Mouse (Mus musculus) neural tube, embryonic 15.5 days (tissue): ENCODE results near the gene Gm10837. TPM values are rescaled to one million over a fixed set of nuclear protein-coding genes. Genes with fewer than 3 reads are reported as not detected.
A peak's percentile ranks its signal among the peaks of the same experiment; 100 is the strongest.

Source experiments
- ATAC-seq: fragments of 200-750 bp; cut with Nextera tagmentation; 2 replicates; pipeline ENCODE4 v1.8.0; 2017; ENCODE audit warnings: mild to moderate bottlenecking, moderate TSS enrichment, moderate library complexity; ENCODE audit not compliant: low FRiP score
- H3K27ac ChIP-seq: fragments of 300-500 bp; sonication (generic); replicated peaks from 2 replicates; pipeline ENCODE4 v1.5.1; 2015; ENCODE audit warnings: mild to moderate bottlenecking, inconsistent platforms
- H3K27me3 ChIP-seq: fragments of 300-500 bp; sonication (generic); replicated peaks from 2 replicates; pipeline ENCODE4 v1.6.1; 2015; ENCODE audit warnings: inconsistent platforms
- H3K36me3 ChIP-seq: fragments of 300-500 bp; sonication (generic); 2 replicates; pipeline ENCODE4 v1.6.1; 2015; ENCODE audit warnings: inconsistent platforms
- H3K4me1 ChIP-seq: fragments of 300-500 bp; sonication (generic); 2 replicates; pipeline ENCODE4 v1.6.1; 2015; ENCODE audit warnings: inconsistent platforms
- H3K4me2 ChIP-seq: fragments of 300-500 bp; sonication (generic); 2 replicates; pipeline ENCODE4 v1.6.1; 2015; ENCODE audit warnings: inconsistent platforms, mild to moderate bottlenecking, moderate library complexity
- H3K4me3 ChIP-seq: fragments of 300-500 bp; sonication (generic); replicated peaks from 2 replicates; pipeline ENCODE4 v1.5.1; 2015; ENCODE audit warnings: mild to moderate bottlenecking, inconsistent platforms
- H3K9ac ChIP-seq: fragments of 300-500 bp; sonication (generic); replicated peaks from 2 replicates; pipeline ENCODE4 v1.6.1; 2015; ENCODE audit warnings: mild to moderate bottlenecking, inconsistent platforms
- H3K9me3 ChIP-seq: fragments of 300-500 bp; sonication (generic); replicated peaks from 2 replicates; pipeline ENCODE4 v1.6.1; 2016; ENCODE audit warnings: inconsistent platforms
- WGBS: fragments of 180-500 bp; shearing (Covaris S2); methylation state at CpG from one replicate; pipeline ENCODE4 v1.1.7; 2015; ENCODE audit warnings: mixed read lengths; 5-methylcytosine and 5-hydroxymethylcytosine counted together
- polyA plus RNA-seq: library from polyadenylated mRNA; unstranded; fragments of >200 nt; fragmentation: Nextera tagmentation; extraction: Ambion mirVana; gene quantifications from 2 replicates; pipeline ENCODE4 v1.2.1, GENCODE M21; 2015

Gm10837 gene
- polyA plus RNA-seq, 1 experiment from 2014 or later, result 0.23 TPM

DNA sequence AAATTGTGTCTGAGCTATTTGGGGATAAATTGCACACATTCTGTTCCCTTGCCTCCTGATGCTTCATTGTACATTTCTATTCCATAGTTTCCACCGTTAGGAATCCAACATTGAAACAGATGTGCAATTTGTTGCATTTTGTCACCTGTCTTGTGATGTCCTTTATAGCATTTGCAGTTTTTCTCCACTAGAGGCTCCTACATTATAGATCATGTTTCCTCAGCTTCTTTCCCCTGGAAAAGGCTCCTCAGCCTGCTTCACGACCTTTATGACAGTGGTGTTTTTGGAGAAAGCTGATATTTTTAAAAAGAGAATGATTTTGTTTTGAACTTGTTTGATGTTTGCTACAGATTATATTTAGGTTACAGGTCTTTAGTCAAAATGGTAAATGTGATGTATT lies 18.7 kb downstream of the Gm10837 start:
- Histone ChIP-seq H3K9ac (no peak overlapping the region), H3K4me3 (no peak overlapping the region), H3K27ac (no peak overlapping the region), H3K9me3 (no peaks in the 10 kb centered on the region), H3K27me3 (no peaks in the 10 kb centered on the region), H3K36me3 (no peaks in the 10 kb centered on the region), H3K4me2 (no peak overlapping the region), H3K4me1 (no peaks in the 10 kb centered on the region)
- ATAC-seq, result no peak
- 22% methylated on average over 2 of the region's 2 CpGs for WGBS

DNA sequence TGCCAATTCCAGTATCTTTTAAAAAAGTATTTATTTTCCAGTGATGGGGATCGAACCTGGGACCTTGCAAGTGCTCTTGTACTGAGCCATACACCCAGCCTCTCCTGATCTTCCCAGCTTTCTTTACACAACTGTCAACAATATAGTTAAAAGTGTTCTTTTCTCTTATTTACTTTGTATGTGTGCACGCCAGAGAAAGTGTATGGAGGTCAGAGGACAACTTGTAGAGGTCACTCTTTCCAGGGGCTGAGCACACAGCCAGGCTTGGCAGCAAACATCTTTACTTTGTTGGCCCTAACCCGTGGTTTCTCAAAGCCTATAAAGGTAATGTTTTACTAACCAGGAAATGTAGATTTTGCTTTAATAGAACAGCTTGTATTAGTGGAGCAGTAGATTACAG lies 21.1 kb downstream of the Gm10837 start:
- WGBS, result 76% methylated on average over 3 of the region's 3 CpGs
- no peak overlapping the region for H3K27ac ChIP-seq

DNA sequence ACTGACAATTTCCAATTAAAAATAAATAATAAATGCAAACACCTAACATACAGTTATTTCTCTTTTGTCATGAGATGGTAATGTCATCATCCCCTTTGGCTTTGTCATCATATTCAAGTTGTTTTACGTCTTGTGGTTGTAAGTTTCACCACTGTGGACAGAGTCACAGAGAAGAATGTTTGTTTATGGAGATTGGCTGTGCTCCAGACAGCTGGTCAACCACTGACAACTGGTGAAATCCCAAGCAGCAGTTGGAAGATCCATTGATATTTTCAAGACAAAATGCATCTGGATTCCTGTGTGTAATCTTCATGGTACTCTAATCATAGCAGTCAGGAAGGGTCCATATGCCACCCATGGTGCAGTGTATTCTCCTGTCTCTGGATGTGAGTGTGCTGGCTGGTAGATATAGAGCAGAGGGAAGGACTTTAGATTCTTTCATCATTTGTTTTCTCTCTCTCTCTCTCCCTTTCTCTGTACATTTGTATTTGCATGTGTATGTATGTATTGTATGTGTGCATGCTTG lies 23.2 kb downstream of the Gm10837 start:
- H3K9me3 ChIP-seq, result no peaks in the 10 kb centered on the region
- H3K4me3 ChIP-seq, result no peak overlapping the region
- H3K9ac ChIP-seq, result no peak overlapping the region
- no peak overlapping the region for H3K27ac ChIP-seq
- H3K27me3 ChIP-seq, result no peaks in the 10 kb centered on the region
- WGBS, result 60% methylated on average over 1 of the region's 1 CpGs
- H3K4me2 ChIP-seq, result no peak overlapping the region
- ATAC-seq, result no peak
- H3K36me3 ChIP-seq, result no peaks in the 10 kb centered on the region
- H3K4me1 ChIP-seq, result no peaks in the 10 kb centered on the region

More for the DNA sequence above, 21.1 kb downstream of the Gm10837 start:
- no peak overlapping the region for H3K9ac ChIP-seq
- H3K27me3 ChIP-seq, result no peaks in the 10 kb centered on the region
- no peak overlapping the region for H3K4me2 ChIP-seq
- no peaks in the 10 kb centered on the region for H3K9me3 ChIP-seq
- no peak overlapping the region for H3K4me3 ChIP-seq
- H3K36me3 ChIP-seq, result no peaks in the 10 kb centered on the region
- no peaks in the 10 kb centered on the region for H3K4me1 ChIP-seq
- ATAC-seq, result no peak

DNA sequence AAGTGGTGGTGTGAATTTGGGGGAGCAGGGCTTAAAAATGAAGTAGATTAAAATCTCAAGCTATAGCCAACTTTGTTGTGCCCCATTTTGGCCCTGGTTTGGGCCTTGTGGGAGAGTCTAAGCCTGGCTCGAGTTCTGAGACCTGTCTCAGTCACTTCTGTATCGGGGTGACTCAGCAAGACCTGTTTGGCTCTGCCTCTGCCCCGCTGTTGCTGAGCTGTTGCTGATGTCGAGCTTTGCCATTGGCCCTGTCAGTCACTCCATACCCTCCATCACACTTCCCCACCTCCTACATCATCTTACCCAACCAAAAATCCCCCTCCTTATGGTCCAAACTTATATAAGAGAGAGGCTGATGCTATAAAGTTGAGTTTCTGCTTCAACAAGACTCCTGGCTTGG lies 38.1 kb downstream of the Gm10837 start:
- ATAC-seq, result no peak
- Histone ChIP-seq H3K4me3 (no peak overlapping the region), H3K27me3 (no peaks in the 10 kb centered on the region), H3K9ac (no peak overlapping the region), H3K27ac (no peak overlapping the region), H3K36me3 (no peaks in the 10 kb centered on the region), H3K9me3 (0 out of 2 replicates have a peak, but pooled peaks cover 3% of the 10 kb centered on the region), H3K4me2 (no peak overlapping the region), H3K4me1 (no peaks in the 10 kb centered on the region)
- 83% methylated on average over 4 of the region's 4 CpGs for WGBS

DNA sequence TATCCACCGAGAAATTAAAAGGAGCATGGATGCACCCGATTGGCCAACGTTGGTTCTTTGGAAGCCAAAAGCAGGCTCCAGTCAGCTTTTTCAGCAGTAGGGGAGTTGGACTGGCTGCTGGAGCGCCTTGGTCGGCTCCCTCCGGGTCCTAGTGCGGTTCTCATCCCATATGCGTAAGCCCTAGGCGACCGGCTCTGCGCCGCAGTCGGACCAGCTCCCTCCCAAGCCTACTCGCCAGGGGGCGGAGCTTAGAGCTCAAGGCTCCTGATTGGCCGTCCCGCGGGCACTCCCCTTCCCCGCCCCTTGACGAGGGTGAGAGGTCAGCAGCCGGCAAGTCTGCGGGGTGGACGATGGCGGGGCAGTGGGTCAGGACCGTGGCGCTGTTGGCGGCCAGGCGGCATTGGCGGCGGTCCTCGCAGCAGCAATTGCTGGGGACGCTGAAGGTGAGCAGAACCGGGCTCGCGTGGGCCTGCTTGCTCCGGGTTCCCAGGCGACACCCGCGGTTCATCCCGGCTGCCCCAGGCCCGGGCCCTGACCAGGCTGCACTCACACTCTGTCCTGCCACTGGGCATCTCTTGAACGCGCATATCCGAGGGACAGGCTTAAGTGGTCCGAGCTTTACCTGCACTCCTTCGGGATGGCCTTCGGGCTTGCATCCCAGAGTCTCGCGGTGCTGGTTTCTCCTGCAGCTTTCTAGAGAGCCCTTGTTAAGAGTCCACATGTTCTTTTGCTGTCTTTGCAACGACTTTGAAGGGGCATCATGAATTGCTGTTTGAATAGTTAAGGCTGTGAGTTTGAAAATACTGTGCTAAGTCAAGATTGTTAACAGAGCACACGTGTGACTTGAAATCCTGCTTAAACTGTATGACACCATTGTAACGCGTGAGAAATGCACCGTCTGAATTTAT lies 43.9 kb downstream of the Gm10837 start, which contains the start of gene Pcca:
TSS of gene Pcca (plus strand) at position 308 of the 908 bp plus-strand sequence.
- Histone ChIP-seq H3K4me3 (peak within 1 kb of the TSS; percentile 88), H3K4me1 (peaks cover 8% of the 10 kb centered on the region), H3K9ac (peak within 1 kb of the TSS; percentile 80), H3K27me3 (no peaks in the 10 kb centered on the region), H3K9me3 (no peaks in the 10 kb centered on the region), H3K36me3 (no peaks in the 10 kb centered on the region), H3K4me2 (peak within 1 kb of the TSS; percentile 79), H3K27ac (peak within 1 kb of the TSS; percentile 73)
- peak; percentile 100 for ATAC-seq
- 2% methylated on average over 53 of the region's 54 CpGs for WGBS

DNA sequence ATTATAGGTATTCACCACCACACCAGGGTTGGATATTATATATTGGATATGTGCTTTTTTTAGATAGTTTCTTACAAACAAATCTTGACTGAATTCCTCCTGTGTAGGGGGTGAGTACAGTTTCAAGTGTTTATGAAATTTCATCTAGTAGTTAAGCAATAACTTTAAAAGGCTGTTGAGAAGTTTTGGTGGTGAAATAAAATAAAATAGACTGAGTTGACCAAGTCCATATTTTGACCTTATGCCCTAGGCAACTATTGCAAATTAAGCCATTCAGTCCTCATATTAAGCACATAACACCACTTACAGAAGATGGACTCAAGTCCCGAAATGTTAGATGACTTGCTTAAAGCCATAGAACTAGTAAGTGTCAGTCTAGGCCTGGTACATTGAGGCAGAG lies 45.6 kb downstream of the Gm10837 start:
- Histone ChIP-seq H3K4me2 (no peak overlapping the region), H3K36me3 (no peaks in the 10 kb centered on the region), H3K27me3 (no peaks in the 10 kb centered on the region), H3K9me3 (no peaks in the 10 kb centered on the region), H3K27ac (no peak overlapping the region), H3K9ac (no peak overlapping the region), H3K4me3 (no peak overlapping the region), H3K4me1 (peaks cover 8% of the 10 kb centered on the region)
- ATAC-seq, result no peak
- 97% methylated on average over 1 of the region's 1 CpGs for WGBS

Other genes with a start within 250 kb of the Gm10837 start
- gene Gm5089, start 39.5 kb upstream of the Gm10837 start, polyA plus RNA-seq, result 0.14 and 0.60 TPM in 2 replicates
- gene Zic5, start 24.9 kb upstream of the Gm10837 start, polyA plus RNA-seq, result 3.9 and 6.2 TPM in 2 replicates
- gene Zic2, start 15.2 kb upstream of the Gm10837 start, polyA plus RNA-seq, result 5.1 and 6.8 TPM in 2 replicates
- gene Pcca, start 43.7 kb downstream of the Gm10837 start, polyA plus RNA-seq, result 27.5 and 28.1 TPM in 2 replicates